20 mouse cellular contexts compared by ENCODE assay signal in genomic region chr5:89821175-89821574, GRCm38 (mm10).
"Had no signal": no experiment of that assay in that cellular context is flagged by ENCODE, and none has a peak within 500 bp of the region (broad histone marks: within the 10 kb centered on the region; RNA-seq: fewer than 3 reads in every experiment).

No protein-coding gene starts in this region.

- DNase-seq: lung, adult 18-20 months; lung, embryonic 14.5 days; lung, postnatal 10 days; lung, postnatal 36 days; midbrain, embryonic 14.5 days; retina, postnatal 1 day; right cerebral cortex, adult 18-20 months; right cerebral cortex, postnatal 25 days; right cerebral cortex, postnatal 4 days; spleen, adult 18-20 months; thymus, adult 18-20 months; thymus, postnatal 14 days; thymus, postnatal 36 days had no signal

- H3K4me3 ChIP-seq: midbrain, embryonic 10.5 days; midbrain, embryonic 12.5 days; myocyte; neural tube, embryonic 13.5 days; neural tube, embryonic 15.5 days had no signal

- H3K4me1 ChIP-seq: midbrain, embryonic 10.5 days; neural tube, embryonic 13.5 days; neural tube, embryonic 15.5 days had no signal

- H3K36me3 ChIP-seq: midbrain, embryonic 10.5 days; midbrain, embryonic 12.5 days; neural tube, embryonic 13.5 days; neural tube, embryonic 15.5 days had no signal

- H3K9ac ChIP-seq: lung, embryonic 14.5 days; midbrain, embryonic 12.5 days; neural tube, embryonic 13.5 days; neural tube, embryonic 15.5 days had no signal

- H3K9me3 ChIP-seq: midbrain, embryonic 10.5 days; midbrain, embryonic 12.5 days; neural tube, embryonic 13.5 days; neural tube, embryonic 15.5 days had no signal

- H3K27me3 ChIP-seq: midbrain, embryonic 12.5 days; neural tube, embryonic 13.5 days; neural tube, embryonic 15.5 days had no signal

- ATAC-seq: midbrain, embryonic 16.5 days had no signal

- H3K27ac ChIP-seq: macrophage; midbrain, embryonic 10.5 days; midbrain, embryonic 12.5 days; neural tube, embryonic 13.5 days; neural tube, embryonic 15.5 days had no signal
